Mouse (Mus musculus) lung, embryonic 14.5 days (tissue): ENCODE data around the gene Rnf146. TPM values are rescaled to one million over a fixed set of nuclear protein-coding genes. Genes with fewer than 3 reads are reported as not detected.
A peak's percentile ranks its signal among the peaks of the same experiment; 100 is the strongest.

Source experiments
- ATAC-seq: fragments of 200-750 bp; cut with Nextera tagmentation; 2 replicates; pipeline ENCODE4 v1.8.0; 2017; ENCODE audit warnings: mild to moderate bottlenecking, moderate TSS enrichment, moderate library complexity; ENCODE audit not compliant: insufficient read depth
- DNase-seq: peaks from one replicate; pipeline ENCODE4 v3.0.0-alpha.2; 2015
- H3K27ac ChIP-seq: fragments of 300-500 bp; sonication (generic); 2 replicates; pipeline ENCODE4 v1.5.1; 2014; ENCODE audit warnings: low read depth, mild to moderate bottlenecking, moderate library complexity
- H3K27me3 ChIP-seq: fragments of 300-500 bp; sonication (generic); 2 replicates; pipeline ENCODE4 v1.6.1; 2014; ENCODE audit warnings: low read length, control low read depth; ENCODE audit not compliant: insufficient read depth
- H3K36me3 ChIP-seq: fragments of 300-500 bp; sonication (generic); 2 replicates; pipeline ENCODE4 v1.6.1; 2014; ENCODE audit warnings: control low read depth; ENCODE audit not compliant: insufficient read depth
- H3K4me1 ChIP-seq: fragments of 300-500 bp; sonication (generic); 2 replicates; pipeline ENCODE4 v1.6.1; 2014; ENCODE audit warnings: antibody characterized with exemption, control low read depth; ENCODE audit not compliant: insufficient read depth
- H3K4me2 ChIP-seq: fragments of 300-500 bp; sonication (generic); 2 replicates; pipeline ENCODE4 v1.6.1; 2014; ENCODE audit warnings: mild to moderate bottlenecking
- H3K4me3 ChIP-seq: fragments of 300-500 bp; sonication (generic); 2 replicates; pipeline ENCODE4 v1.5.1; 2014; ENCODE audit warnings: low read depth, low read length
- H3K9ac ChIP-seq: fragments of 300-500 bp; sonication (generic); 2 replicates; pipeline ENCODE4 v1.6.1; 2014
- H3K9me3 ChIP-seq: fragments of 300-500 bp; sonication (generic); 2 replicates; pipeline ENCODE4 v1.6.1; 2016; ENCODE audit warnings: low read depth, low read length, control low read depth
- CTCF ChIP-seq: IDR thresholded peaks from 2 replicates; pipeline ENCODE4 v1.5.1; 2016; ENCODE audit warnings: antibody characterized with exemption, low read depth
- WGBS: fragments of 180-500 bp; shearing (Covaris S2); extraction: QIAGEN DNeasy Blood & Tissue Kit; methylation state at CpG from one replicate; pipeline ENCODE4 v1.1.7; 2014; 5-methylcytosine and 5-hydroxymethylcytosine counted together
- polyA plus RNA-seq: library from polyadenylated mRNA; unstranded; fragments of >200 nt; fragmentation: Nextera tagmentation; extraction: Ambion mirVana; gene quantifications from 2 replicates; pipeline ENCODE4 v1.2.1, GENCODE M21; 2014

Gene Rnf146
- polyA plus RNA-seq, 1 experiment from 2014 or later = 40.0 TPM

DNA sequence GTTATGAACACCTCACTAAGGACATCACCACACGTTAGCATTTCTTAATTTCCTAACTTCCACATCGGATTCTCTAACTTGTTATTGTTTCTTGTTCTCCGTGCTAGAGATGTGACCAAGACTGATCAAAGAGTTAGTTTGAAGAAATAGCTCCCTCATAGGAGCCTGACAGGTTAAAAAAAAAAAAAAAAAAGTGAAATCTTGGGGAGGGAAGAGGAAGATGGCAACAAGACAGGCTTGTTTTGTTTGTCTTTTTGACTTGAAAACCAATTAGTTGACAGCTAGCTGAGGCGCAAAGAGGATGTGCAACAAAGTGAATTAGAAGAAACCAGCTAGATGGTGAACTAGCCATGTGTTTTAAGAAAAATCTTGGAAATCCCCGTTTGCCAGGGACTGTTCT lies 48.3 kb downstream of the Rnf146 start:
- Histone ChIP-seq H3K9ac (peak overlapping the region; percentile 71; the same call in 1 of the 2 replicates), H3K9me3 (no peaks in the 10 kb centered on the region), H3K4me3 (peak overlapping the region; percentile 66), H3K4me1 (no peaks in the 10 kb centered on the region), H3K4me2 (peak overlapping the region; percentile 76), H3K36me3 (no peaks in the 10 kb centered on the region), H3K27me3 (no peaks in the 10 kb centered on the region), H3K27ac (no peak overlapping the region)
- DNase-seq (no peak), ATAC-seq (no peak)
- 43% methylated on average over 5 of the region's 5 CpGs for WGBS
- no peak for TF ChIP-seq CTCF

DNA sequence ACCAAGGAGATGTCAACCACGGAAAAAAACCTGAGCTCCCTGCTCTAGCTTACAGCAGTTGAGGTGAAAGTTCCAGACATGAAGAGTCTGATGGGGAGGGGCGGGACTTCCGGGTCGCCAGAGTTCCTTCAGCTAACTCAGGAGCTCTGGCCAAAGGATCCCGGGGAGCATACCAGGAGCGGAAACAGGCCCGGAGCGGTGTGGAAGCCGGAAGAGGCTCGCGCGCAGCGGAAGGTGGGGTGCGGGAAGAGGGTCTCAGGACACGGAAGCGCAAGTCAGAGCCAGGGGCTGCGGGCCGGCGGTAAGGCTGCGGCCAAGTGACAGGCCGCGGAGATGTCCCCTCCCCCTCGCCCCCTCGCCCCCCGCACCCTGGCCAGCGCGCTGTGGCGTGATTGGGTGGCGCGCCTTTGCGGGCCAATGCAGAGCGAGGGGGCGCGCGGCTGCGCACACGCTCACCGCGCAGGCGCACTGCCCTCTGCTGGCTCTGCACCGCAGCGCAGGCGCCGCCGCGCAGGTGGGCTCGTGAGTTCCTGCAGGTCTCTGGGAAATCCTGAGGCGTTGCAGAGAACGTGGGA lies 49.1 kb downstream of the Rnf146 start, which contains the start of gene Echdc1:
Gene Echdc1 (plus strand): TSS at position 103 of the 575 bp plus-strand sequence.
- Histone ChIP-seq H3K4me3 (peak within 1 kb of the TSS; percentile 66), H3K9ac (peak within 1 kb of the TSS; percentile 71), H3K9me3 (no peaks in the 10 kb centered on the region), H3K4me2 (peak within 1 kb of the TSS; percentile 76), H3K27ac (peak within 1 kb of the TSS; percentile 82), H3K36me3 (no peaks in the 10 kb centered on the region), H3K4me1 (no peaks in the 10 kb centered on the region), H3K27me3 (no peaks in the 10 kb centered on the region)
- ATAC-seq (peak; percentile 99), DNase-seq (peak; percentile 94)
- 0% methylated on average over 49 of the region's 49 CpGs for WGBS
- TF ChIP-seq CTCF = peak; percentile 75

DNA sequence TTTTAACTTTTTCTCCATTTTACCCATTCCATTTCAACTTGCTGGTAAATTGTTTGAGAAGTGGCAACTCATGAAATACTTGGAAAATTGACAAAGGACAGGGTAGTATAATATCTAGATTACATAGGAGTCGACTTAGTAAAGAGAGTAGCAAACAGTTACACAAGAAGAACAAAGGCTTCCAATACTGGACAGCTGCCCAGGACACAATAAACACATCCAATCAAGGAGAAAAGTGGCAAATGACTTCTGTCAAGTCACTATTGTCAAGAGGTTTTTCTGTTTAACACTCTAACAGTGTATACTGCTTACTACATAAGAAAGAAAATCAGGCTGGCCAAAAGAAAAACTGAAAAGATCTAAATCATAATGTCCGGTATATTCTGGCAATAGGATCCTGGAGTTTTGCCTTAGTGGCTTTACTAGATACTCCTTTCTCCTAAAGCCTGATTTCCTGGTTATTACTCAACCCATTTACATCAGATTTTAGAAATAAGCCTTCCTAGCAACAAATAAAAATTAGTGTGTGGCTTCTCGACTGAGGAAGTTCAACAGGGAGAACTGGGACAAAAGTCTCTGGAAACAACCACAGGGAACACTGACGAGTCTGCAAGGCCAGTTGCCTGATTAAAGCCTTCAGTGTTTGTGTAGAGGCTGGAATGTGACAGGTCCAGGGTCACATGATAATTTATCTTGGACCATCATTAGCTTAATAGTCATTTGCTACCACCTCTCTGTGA lies 50.6 kb downstream of the Rnf146 start:
- no peak for TF ChIP-seq CTCF
- DNase-seq = peak; percentile 55
- H3K4me2 ChIP-seq = peak overlapping the region; percentile 76
- no peaks in the 10 kb centered on the region for H3K36me3 ChIP-seq
- no peaks in the 10 kb centered on the region for H3K9me3 ChIP-seq
- H3K4me1 ChIP-seq = no peaks in the 10 kb centered on the region
- no peaks in the 10 kb centered on the region for H3K27me3 ChIP-seq
- H3K4me3 ChIP-seq = no peak overlapping the region
- 59% methylated on average over 4 of the region's 4 CpGs for WGBS
- no peak overlapping the region for H3K9ac ChIP-seq
- H3K27ac ChIP-seq = no peak overlapping the region
- no peak for ATAC-seq

DNA sequence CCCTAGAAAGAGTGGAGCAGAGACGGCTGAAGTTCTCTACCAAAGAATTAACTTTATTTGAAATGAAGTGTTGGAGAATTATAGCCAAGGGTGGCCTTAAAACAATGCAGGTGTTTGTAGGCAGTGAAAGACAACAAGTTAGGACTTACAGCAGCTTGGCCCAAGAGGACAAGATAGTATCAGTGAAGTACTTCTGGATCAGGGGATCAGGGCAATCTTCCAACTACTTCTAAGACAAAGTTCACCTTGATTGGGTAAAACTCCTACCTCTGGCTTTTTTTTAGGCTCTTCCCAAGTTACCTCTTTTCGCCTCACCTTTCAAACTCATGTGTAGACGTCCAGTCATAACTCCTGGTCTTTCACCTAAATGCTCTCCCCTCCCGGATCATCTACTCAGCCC lies 60.0 kb downstream of the Rnf146 start:
- Histone ChIP-seq H3K27me3 (no peaks in the 10 kb centered on the region), H3K4me2 (no peak overlapping the region), H3K9me3 (no peaks in the 10 kb centered on the region), H3K27ac (no peak overlapping the region), H3K4me1 (no peaks in the 10 kb centered on the region), H3K4me3 (no peak overlapping the region), H3K36me3 (no peaks in the 10 kb centered on the region), H3K9ac (no peak overlapping the region)
- DNase-seq (no peak), ATAC-seq (no peak)
- no peak for TF ChIP-seq CTCF
- WGBS = 89% methylated on average over 4 of the region's 4 CpGs

Other genes starting within 250 kb of the Rnf146 start
- 0.19 and 0.29 TPM in 2 replicates for gene Soga3, start 218.6 kb downstream of the Rnf146 start, polyA plus RNA-seq
- not detected in 2 replicates for gene Gm49353, start 163.5 kb downstream of the Rnf146 start, polyA plus RNA-seq
- 0.18 and 0.24 TPM in 2 replicates for gene 9330159F19Rik, start 150.8 kb downstream of the Rnf146 start, polyA plus RNA-seq
- 18.7 and 20.8 TPM in 2 replicates for gene Echdc1, start 49.3 kb downstream of the Rnf146 start, polyA plus RNA-seq
- gene Rspo3, start 173.4 kb upstream of the Rnf146 start, polyA plus RNA-seq = 1.1 and 1.4 TPM in 2 replicates